Mouse (Mus musculus) ES-Bruce4 (cell line): ENCODE results near the gene Tnfsf9.

ENCODE experiments used
- CTCF ChIP-seq: IDR thresholded peaks from one replicate; pipeline ENCODE4 v1.8.1; 2011; ENCODE audit warnings: low read depth, low read length
- EP300 ChIP-seq: IDR thresholded peaks from 2 replicates; pipeline ENCODE4 v1.6.1; 2011; ENCODE audit warnings: low read depth, low read length; ENCODE audit not compliant: insufficient read depth
- POLR2A ChIP-seq: IDR thresholded peaks from one replicate; pipeline ENCODE4 v1.8.1; 2011; ENCODE audit warnings: low read length; ENCODE audit not compliant: insufficient read depth

DNA sequence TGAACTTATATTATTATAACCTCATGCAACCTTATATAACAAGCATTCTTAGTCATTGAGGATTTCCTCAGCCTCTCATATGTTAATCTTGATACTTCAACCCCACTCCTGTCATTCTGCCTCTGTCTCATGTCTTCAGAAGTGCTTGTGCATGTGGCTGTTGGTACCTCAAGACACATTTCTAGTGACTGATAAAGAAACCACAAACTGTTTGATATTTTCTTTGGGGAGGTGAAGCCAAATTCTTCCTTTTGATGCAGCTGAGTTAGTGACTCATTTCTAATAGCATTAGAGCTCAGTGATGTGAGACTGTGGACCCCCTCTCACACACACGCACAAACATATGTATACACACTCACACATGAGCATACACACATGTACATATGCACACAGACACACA is 26.7 kb downstream of the Tnfsf9 start:
- TF ChIP-seq POLR2A: no peak
- no peak for TF ChIP-seq CTCF
- TF ChIP-seq EP300: no peak
